Mouse (Mus musculus): Measurements from ENCODE around the gene Ascl5.

Ascl5 gene

DNA sequence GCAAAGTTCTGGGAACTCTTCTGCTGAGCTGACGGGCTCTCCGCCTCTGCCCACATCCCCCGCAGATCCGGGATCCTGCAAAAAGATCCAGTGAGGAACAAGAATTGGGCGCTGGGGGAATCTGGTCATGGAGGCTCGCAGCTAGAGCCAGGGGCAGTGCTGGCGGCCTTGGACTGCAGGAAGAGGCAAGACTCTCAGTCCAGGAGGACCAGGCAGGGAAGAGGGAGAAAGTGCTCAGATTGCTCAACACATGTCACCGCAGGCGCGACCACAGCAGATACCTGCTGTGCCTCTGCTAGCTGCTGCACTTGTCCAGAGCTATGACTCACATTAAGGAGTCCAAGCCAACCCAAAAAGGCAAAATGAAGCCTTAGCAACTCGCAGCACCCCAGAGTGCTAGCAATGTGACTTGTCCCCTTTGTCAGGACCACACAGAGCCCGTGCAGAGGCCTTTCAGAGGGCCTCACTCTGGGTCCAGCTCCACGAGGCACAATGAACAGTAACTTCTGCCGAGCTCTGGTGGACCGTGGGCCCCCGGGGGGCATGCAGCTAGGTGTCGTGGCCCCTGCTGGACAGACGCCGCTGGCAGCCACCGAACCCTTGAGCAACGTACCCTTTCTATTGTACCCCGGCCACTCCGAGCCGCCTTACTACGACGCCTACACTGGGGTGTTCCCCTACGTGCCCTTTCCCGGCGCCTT, at the start of gene Ascl5:
Ascl5 (plus strand) TSS at position 493 of the 701 bp plus-strand sequence.
- ATAC-seq (ENCODE audit: low TSS enrichment), result peak; percentile 31; the same call in 1 of the 2 replicates

DNA sequence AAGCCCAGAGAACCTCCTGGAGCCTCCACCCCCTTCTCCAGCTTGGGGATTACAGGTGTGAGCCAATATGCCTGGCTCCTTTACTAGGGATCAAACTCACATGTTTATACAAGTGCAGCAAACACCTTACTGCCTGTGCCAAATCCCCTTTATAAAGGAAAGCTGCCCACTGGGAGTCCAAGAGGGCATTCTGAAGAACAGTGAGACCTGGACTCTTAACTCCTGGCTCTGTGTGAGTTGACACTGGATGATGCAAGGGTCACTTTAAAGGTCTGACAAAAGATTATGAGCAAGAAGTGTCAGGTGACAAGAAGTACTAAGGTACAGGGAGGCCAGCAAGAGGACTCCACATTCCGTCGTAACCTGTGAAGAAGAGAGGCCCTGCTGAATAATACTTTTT, 49.2 kb upstream of the Ascl5 start:
- no peak for ATAC-seq (ENCODE audit: low TSS enrichment)

DNA sequence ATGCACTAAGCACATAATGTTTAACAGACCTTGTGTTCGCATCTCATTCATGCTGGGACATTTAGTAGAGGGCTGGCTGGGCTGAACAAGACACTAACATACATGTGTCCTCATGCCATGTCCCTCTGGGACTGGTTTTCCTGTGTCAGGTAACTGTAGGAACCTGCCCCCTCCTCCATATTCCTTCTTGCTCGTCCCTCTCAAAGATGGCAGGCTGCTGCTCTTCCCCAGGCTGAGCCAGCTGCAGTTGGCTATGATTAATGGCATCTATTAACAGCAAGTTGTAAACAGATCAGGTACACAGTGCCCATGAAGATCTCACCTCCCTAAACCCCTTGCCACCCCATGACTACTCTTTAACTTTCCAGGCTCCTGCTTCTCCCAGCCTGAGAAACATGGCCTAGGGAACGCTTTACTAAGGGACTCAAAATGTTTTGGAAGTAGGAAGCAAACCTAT, 44.3 kb upstream of the Ascl5 start, which contains the start of gene Igfn1:
Igfn1 (minus strand) TSS at position 51 of the 457 bp plus-strand sequence.
- no peak for ATAC-seq (ENCODE audit: low TSS enrichment)

DNA sequence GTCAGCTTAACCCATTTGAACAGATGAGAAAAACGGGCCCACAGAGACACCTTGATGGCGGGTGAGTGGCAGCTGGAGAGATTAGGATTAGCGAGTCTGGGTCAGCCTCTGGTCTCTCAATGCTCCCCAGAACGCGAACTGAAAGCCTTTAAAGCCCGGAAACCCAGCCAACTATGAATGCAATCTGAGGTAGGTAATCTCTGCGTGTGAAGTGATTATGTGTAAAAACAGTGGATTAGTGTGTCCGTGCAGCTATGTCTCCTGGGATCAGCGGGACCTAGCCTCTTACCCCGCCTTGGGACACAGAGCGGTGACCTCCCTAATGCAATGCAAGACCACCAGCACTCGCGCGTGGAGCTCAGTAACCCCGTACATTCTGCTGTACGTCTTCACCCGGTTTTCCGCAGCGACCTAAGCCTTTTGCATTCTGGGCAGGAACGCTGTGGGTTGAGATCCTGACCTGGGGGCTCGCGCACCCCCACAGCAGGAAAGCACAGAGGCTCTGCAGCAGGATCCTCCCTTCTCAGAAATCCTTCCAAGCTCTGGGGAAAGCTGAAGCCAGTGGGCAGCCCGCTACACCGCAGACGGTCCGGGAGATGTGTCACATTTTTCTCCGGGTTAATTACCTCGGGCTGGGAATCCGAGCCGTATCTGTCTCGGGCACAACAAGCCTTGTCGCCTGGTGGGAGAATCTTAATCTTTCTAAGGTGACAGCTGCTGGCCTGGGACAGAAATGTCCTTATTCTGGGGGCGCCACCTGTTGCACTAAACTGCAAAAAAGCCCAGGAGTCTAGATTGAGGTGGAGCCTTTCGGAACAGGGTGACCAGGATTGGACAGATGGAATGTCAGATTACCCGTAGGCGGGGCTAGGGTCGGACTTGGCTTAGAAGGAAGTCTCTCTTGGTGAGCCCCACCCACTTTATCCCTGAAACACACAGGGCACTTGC, 43.1 kb upstream of the Ascl5 start, which contains the start of gene Tmem9:
Tmem9 (plus strand) TSS at position 940 of the 948 bp plus-strand sequence.
- peak; percentile 86 for ATAC-seq (ENCODE audit: low TSS enrichment)

DNA sequence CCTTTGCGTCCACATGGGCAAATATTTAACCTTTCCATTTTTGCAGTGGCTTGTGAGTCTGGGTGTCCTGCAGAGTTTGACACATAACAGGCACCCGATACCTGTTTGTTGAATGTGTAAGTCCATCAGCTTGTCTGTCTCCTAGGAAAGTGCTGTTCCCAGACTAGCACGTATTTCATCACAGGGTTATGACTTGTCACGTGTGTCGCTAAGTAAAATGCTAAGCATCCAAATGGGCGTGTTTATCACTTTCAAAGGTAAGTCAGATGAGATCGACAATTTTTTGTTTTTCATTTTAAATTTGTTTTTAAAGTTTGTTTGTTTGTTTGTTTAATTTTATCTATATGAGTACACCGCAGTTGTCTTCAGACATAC, 42.5 kb upstream of the Ascl5 start:
- no peak for ATAC-seq (ENCODE audit: low TSS enrichment)

DNA sequence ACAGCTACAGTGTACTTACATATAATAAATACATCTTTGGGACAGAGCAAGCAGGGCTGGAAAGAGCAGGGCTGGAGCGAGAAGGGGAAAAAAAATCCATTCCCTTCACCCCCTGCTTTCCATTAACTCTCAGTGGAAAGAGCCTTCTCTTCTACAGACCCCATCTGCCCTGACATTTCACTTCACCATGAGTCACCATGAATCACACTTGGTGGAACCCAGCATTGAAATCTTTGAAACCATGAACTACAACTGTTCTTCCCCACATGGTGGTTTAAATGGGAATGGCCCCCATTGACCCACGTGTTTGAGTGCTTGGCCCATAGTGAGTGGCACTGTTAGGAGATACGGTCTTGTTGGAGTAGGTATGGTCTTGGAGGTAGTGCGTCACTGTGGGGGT, 40.4 kb upstream of the Ascl5 start:
- ATAC-seq (ENCODE audit: low TSS enrichment), result no peak

DNA sequence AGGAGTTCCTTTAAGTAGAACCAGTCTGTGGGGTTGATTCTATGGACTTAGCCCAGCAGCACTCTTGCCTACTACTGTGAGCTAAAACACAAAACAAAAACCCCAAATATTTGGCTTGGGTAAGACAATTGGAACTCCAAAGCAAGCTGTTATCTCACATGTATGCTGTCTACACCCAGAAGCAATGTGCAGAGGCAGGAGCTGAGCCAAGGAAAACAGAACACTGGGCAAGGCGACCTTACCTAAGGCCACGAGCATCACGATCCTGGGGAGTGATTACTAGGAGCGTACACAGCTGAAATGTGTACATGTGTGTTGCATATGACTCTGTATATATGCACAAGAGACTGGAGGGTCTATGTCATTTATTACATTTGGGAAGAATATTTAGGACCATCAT, 37.1 kb upstream of the Ascl5 start:
- no peak for ATAC-seq (ENCODE audit: low TSS enrichment)

DNA sequence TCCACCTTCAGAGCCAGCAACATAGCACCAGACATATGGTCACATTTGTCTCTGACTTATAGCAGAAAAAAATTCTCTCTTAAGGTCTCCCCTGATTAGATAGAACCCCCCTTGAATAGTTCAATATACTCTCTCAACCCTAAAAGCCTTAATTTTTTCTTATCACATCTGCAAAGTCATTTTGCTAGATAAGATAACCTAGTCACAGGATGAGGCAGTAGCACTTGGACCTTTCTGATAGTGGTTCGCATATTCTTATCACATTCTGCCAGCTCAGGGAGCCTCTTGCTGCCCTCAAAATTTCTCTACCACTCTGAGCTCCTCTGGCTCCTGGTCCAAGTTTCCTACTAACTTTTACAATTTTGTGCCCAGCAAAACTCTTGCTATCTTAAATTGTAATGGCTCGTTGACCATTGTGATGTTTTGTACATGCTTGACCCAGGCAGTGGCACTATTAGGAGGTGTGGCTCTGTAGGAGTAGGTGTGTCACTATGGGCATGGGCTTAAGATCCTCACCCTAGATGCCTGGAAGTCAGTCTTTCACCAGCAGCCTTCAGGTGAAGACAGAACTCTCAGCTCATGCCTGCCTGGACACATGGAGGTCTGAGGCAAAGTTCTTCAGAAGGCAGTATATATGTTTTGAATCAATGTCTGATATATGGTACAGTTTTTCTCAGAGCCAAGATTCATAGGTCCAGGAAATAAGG, 35.7 kb upstream of the Ascl5 start:
- ATAC-seq (ENCODE audit: low TSS enrichment), result no peak

DNA sequence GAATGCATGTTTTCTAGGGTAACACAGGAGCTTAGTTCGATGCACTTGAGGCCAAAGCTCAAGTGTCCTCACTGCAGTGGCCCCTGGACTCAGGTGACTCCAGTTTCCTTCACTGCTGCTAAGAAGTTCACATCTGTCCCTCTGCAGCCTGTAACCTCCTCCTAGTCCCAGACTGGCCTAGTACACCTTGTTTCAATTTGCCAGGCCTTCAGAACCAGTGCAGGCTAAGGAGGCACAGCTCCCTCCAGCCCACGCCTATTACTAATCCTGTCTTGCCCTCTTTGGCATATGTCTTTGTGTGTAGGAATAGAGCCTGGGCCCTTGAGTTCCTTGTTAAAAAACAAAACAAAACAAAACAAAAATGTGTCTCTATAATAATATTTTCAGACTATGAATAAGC, 33.3 kb upstream of the Ascl5 start:
- ATAC-seq (ENCODE audit: low TSS enrichment), result 0 out of 2 replicates have a peak, but pooled peaks have one; percentile 6

DNA sequence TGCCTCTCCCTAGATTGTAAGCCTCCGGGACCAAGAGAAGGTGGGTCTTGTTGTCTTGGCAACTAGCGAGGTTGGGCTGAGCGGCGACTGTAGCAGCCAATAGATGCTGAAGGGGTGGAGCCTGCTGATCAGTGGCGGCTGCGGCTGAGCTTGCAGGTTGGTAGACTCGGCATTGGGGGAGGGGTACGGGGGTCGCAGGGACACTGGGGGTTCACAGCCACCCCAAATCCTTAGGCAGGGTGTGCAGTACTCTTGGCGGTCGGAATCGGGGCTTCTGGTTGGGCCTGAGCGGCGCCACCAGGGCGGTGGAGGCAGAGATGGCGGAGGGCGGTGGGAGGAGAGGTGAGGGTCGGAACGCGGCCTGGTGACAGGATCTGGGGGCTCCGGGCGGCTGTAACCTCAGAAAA, 32.7 kb upstream of the Ascl5 start:
- peak; percentile 100 for ATAC-seq (ENCODE audit: low TSS enrichment)

DNA sequence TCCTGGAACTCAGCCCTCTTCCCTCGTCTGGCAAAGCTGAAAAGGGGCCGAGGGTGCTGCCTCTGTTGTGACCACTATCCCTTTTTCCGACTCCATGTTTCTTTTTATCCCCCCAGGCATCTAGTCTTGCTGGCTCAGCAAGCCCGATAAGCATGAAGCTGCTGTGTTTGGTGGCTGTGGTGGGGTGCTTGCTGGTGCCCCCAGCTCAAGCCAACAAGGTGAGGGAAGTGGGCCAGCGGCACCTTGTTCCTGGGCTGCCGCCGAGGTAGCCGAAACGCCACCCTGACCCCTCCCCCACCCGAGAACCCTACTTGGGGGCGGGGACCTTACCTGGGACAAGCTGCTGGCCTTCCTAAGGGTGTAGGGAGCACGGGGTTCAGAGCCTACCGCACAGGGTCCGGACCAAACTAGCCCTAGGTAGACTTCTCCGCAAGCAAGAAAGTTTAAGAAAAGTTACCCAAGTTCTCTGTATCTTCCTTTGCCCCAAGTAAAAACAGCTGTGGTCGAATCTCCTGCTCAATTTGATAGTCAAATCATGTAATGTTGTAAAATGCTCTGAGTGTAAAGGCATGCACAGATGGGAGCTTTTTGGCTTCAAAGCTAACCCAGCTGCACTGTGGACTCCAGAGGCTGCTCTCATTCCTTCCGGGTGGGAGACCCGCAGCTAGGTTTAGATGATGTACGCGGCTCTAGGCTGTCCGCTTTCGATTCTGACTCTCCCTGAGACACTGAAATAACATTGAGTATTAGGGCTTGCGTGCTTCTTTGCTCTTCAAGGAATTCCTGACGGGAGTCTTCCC, 32.0 kb upstream of the Ascl5 start:
- ATAC-seq (ENCODE audit: low TSS enrichment), result 0 out of 2 replicates have a peak, but pooled peaks have one; percentile 11

DNA sequence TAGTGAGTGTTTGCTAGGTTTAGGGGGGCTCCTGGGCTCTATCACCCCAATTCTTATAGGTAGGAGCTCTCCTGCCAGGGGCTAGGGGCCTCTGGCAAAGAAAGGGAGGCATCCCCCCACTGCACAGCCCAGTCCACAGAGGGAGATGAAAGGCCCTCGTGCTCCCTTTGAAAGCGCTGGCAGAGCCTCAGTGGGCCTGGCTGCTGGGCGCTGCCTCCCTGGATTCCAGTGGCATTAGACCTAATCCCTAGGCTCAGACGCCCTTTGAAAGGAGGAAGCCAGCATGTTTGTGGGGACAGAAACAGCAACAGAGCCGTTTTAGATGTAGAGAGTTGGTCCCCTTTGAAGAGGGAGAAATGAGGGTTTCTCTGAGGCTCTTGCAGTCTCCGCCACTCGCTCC, 20.4 kb upstream of the Ascl5 start:
- ATAC-seq (ENCODE audit: low TSS enrichment), result no peak

DNA sequence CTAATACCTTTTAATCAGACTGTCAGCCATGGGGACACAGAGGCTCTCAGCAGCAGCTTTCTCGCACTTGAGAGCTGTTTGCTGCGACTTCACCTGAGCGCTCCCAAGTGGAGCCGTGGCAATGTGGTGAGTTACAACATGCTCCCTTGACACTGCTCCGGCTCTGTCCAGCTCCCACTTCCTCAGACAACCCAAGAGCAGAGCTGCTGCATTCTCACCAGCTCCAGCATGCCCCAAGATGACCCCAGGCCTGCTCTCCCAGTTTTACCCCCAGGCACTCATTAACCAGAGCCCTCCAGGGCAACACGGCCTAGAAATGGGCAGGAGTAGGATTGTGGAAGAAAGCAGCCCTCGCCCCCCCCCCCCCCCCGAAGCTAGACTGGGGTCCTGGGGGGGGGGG, 18.9 kb upstream of the Ascl5 start:
- ATAC-seq (ENCODE audit: low TSS enrichment), result no peak

DNA sequence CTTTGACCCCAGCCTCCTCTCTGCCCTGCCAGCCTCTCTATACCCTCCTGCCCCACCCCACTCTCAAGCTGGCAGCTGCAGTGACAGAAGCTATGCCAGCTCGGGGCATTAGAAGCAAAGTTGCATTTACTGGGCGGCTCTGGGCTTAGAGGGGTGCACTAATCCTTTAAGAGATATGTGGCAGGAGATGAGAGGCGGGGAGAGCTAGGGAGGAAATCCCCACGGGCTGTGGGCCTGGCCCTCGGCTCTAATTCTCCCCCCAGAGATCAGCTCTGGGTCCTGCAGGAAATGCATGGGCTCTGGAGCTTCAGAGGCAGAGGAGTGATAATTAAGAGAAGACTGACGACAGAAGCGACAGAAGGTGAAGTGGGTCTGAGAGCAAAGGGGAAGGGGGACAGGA, 17.6 kb upstream of the Ascl5 start:
- no peak for ATAC-seq (ENCODE audit: low TSS enrichment)

DNA sequence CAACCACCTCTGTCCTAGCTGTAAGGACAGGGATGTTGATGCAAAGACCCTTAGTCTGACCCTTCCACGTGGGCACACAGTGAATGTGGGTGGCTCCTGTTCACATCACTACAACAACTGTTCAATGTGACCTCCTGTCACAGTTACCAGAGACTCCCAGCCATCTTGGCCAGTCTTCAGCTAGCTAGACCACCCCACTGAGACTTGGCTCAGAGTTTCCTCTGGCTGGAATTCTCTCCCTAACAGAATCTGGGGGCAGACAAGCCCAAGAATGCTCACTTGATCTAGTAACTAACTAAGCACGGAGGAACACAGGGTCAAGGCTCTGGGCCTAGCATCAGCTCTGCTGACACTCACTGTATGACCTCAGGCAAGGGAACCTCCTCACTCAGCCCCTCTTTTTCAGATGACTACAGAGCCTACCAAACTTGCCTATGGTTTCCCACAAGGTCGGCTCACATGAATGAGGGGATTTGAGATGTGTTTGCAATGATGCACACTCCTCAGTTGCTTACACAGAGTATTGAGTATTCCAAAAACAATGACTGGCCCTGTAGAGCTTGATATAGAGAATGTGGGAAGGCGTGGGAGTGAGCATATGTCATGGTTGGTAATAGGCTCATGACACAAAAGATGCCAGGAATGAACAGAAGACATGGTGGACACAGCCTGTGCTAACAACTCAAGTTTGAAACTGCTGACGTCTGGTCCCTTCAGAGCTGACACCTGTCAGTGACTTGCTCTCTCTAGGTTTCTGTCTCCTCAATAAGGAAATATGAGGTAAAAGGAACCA, 11.7 kb upstream of the Ascl5 start:
- peak; percentile 45 for ATAC-seq (ENCODE audit: low TSS enrichment)

DNA sequence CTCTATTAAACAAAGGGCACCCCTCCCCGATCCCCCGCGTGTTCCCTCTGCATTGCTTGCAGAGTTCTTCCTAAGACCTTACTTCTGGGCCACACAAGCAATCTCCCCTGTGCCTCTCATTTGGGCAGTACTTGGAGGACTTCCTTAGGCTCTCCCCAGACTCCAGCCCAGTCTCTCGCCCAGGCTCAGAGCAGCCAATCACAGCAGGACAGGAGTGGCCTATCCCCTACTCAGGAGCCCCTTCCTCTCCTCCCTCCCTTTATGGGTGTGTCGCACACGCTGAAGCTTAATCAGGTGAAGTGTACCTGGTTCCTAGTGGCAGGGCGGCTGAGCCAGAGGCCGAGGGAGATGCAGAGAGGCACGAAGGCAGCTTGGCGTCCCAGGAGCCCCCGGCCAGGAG, 10.2 kb upstream of the Ascl5 start:
- peak; percentile 27 for ATAC-seq (ENCODE audit: low TSS enrichment)

DNA sequence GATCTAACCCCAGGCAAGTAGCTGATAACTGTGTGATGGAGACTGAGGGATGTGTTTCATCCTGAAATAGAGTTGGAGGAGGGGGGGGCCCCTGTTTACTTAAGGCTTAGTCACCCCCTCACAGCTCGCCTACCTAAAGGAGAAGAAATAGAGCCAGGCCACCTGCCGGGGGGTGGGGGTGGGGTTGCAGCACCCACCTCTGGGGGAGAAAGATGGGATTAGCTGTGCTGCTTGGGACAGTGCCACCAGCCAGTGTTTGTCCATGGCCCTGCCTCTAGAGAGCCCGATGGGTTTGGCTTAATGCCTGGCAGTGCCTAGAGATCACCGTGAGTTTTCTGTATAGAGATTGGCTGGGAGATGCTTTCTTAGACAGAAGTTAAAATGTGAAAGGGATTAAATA, 9.7 kb upstream of the Ascl5 start:
- peak; percentile 33 for ATAC-seq (ENCODE audit: low TSS enrichment)

DNA sequence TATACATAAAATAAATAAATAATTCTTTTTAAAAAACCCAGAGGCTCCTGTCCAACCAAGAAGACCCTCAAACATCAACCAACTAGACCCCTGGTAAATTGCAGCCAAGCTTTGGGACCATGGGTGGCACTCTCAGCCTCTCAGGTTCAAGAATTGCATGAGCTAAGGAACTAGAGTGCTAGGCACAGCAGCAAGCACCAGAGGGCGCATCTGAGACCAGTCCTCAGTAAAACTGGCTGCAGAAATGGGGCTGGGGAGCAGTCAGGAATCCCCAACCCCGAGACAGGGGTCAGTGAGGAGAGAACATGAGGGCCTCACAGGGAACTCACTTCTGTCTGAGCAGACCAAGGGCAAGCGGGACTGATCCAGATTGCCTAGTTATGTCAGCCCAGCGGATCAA, 4.8 kb upstream of the Ascl5 start:
- ATAC-seq (ENCODE audit: low TSS enrichment), result 0 out of 2 replicates have a peak, but pooled peaks have one; percentile 25

DNA sequence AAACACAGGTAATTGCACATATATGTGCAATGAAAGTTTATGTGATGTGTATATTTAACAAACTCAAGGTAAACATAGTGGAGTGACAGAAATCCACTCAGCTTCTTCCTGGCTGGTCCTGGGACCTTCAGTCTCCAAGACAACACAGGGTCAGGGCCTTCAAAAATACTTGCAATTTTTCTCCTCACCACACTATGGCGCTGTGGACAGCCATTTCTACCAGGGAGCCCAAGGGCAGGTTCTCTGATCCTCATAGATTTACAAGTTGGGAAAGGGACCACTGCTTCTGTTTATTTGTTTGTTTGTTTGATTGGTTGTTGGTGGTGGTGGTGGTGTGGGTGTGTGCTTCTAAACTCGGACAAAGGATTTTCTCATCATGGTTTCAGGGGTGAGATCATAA, 3.2 kb upstream of the Ascl5 start:
- ATAC-seq (ENCODE audit: low TSS enrichment), result no peak

DNA sequence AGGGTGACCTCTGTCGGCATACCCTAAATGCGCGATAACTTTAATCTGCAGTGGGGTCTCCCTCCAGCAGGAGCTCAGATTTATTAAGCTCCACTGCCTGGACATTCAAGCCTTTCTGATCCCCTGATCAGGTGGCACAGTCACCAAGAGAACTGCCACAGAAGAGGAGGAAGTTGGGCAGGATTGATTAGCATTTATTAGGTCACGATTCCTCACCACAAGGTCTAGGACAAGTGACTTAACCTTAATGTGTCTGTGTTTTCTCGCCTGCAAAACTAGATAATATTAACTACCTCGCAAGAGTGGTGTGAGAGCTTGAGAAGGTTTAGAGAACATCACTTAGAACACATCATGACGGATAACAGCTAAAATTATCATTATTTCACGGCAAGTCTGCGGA, 2.7 kb upstream of the Ascl5 start:
- no peak for ATAC-seq (ENCODE audit: low TSS enrichment)

DNA sequence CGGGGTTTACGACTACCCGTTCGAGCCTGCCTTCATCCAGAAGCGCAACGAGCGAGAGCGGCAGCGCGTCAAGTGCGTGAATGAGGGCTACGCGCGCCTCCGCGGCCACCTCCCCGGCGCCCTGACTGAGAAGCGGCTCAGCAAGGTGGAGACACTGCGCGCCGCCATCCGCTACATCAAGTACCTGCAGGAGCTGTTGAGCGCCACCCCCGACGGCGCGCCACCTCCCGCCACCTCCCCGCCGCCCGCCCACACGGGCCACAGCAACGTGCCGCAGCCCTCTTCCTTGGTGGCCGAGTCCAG, 360 bp downstream of the Ascl5 start:
- ATAC-seq (ENCODE audit: low TSS enrichment), result peak; percentile 5; the same call in 1 of the 2 replicates

All from frontal cortex, adult (tissue).